Mouse (Mus musculus) embryonic facial prominence, embryonic 12.5 days (tissue): ENCODE measurements around the gene Dcpp1. TPM values are rescaled to one million over a fixed set of nuclear protein-coding genes. Genes with fewer than 3 reads are reported as not detected.
"Not testable (repeated sequence)": the region's sequence is repeated elsewhere in the genome, so short reads cannot be mapped to it uniquely, and the experiment has no call there.

Source experiments
- ATAC-seq: fragments of 200-750 bp; cut with Nextera tagmentation; 2 replicates; pipeline ENCODE4 v1.8.0; 2017; ENCODE audit not compliant: insufficient number of reproducible peaks, insufficient read depth, low FRiP score, low TSS enrichment
- H3K27ac ChIP-seq: fragments of 300-500 bp; sonication (generic); 2 replicates; pipeline ENCODE4 v1.5.1; 2016; ENCODE audit warnings: mild to moderate bottlenecking
- H3K27me3 ChIP-seq: fragments of 300-500 bp; sonication (generic); 2 replicates; pipeline ENCODE4 v1.6.1; 2016; ENCODE audit warnings: mild to moderate bottlenecking, moderate library complexity
- H3K36me3 ChIP-seq: fragments of 300-500 bp; sonication (generic); 2 replicates; pipeline ENCODE4 v1.6.1; 2016; ENCODE audit warnings: mild to moderate bottlenecking
- H3K4me1 ChIP-seq: fragments of 300-500 bp; sonication (generic); 2 replicates; pipeline ENCODE4 v1.6.1; 2016
- H3K4me2 ChIP-seq: fragments of 300-500 bp; sonication (generic); replicated peaks from 2 replicates; pipeline ENCODE4 v1.6.1; 2016; ENCODE audit warnings: mild to moderate bottlenecking, moderate library complexity
- H3K4me3 ChIP-seq: fragments of 300-500 bp; sonication (generic); 2 replicates; pipeline ENCODE4 v1.5.1; 2016; ENCODE audit warnings: mild to moderate bottlenecking
- H3K9ac ChIP-seq: fragments of 300-500 bp; sonication (generic); 2 replicates; pipeline ENCODE4 v1.6.1; 2016; ENCODE audit warnings: mild to moderate bottlenecking, moderate library complexity
- H3K9me3 ChIP-seq: fragments of 300-500 bp; sonication (generic); 2 replicates; pipeline ENCODE4 v1.6.1; 2016; ENCODE audit warnings: mild to moderate bottlenecking, moderate library complexity
- WGBS: fragments of 180-500 bp; shearing (Covaris S2); methylation state at CpG from one replicate; pipeline ENCODE4 v1.1.7; 2016; 5-methylcytosine and 5-hydroxymethylcytosine counted together
- polyA plus RNA-seq: library from polyadenylated mRNA; unstranded; fragments of >200 nt; fragmentation: Nextera tagmentation; extraction: Ambion mirVana; gene quantifications from 2 replicates; pipeline ENCODE4 v1.2.1, GENCODE M21; 2016

Dcpp1 gene
- polyA plus RNA-seq, 1 experiment from 2014 or later = not detected

DNA sequence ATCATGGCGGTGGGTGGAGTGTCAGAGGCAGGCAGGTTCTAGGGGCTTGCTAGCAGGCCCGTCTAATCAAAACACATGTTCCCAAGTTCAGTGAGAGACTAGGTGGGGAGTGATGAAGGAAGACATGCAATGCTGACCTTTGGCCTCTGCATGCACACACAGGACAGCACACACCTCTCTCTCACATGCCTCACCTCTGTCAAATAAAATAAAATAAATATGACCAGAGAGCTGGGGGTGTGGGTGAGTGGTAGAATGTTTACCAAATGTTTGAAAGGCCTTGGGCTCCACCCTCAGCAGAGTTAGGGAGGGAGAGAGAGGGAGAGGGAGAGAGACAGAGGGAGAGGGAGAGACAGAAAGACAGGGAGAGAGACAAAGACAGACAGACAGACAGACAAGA lies 22.8 kb upstream of the Dcpp1 start:
- H3K9ac ChIP-seq = no peak overlapping the region
- H3K4me3 ChIP-seq = no peak overlapping the region
- no peaks in the 10 kb centered on the region for H3K36me3 ChIP-seq
- H3K9me3 ChIP-seq = no peaks in the 10 kb centered on the region
- no peaks in the 10 kb centered on the region for H3K4me1 ChIP-seq
- no peak for ATAC-seq
- H3K27ac ChIP-seq = no peak overlapping the region
- 73% methylated on average over 2 of the region's 2 CpGs for WGBS
- H3K27me3 ChIP-seq = no peaks in the 10 kb centered on the region
- H3K4me2 ChIP-seq = no peak overlapping the region

DNA sequence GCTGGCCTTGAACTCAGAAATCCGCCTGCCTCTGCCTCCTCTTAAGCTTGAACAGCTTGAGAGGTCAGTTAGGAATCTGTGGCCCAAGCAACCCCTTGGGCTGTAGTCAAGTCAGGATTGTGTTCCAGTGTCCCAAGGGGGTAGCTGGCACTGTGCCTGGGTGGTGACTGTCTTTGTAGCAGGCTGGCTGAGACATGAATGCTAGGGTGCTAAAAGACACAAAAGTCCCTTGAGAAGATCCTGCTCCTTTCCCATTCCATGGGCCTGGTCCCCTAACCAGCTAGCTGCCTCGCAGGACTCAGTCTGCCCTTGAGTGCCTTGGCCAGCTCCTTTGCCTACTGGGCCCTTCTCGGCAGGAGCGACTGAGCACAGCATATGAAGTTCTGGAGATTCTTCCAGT lies 17.8 kb upstream of the Dcpp1 start:
- no peaks in the 10 kb centered on the region for H3K36me3 ChIP-seq
- H3K4me1 ChIP-seq = no peaks in the 10 kb centered on the region
- H3K27me3 ChIP-seq = no peaks in the 10 kb centered on the region
- H3K27ac ChIP-seq = no peak overlapping the region
- no peaks in the 10 kb centered on the region for H3K9me3 ChIP-seq
- no peak overlapping the region for H3K4me2 ChIP-seq
- WGBS = 82% methylated on average over 4 of the region's 4 CpGs
- no peak for ATAC-seq
- no peak overlapping the region for H3K4me3 ChIP-seq
- no peak overlapping the region for H3K9ac ChIP-seq

DNA sequence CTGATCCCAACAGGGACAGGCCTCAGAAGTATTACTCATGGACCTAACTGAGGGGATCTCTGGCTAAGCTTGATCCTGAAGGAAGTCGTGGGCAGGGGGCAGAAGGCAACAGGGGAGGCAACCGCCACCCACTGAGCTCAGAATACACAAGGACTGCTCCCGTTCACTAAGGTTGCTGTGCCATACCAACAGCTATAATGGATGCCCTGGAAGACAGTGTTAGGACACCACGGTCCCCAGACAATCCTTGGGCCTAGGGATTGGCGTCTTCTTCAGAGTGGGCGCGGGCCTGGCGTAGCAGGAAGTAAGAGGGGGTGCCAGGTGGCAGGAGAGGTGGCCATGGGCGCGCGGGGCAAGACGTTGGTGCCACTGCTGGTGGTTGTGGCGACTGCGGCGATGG lies 12.9 kb upstream of the Dcpp1 start, which contains the start of gene Prss21:
Gene Prss21 (plus strand): TSS at position 301 of the 400 bp plus-strand sequence.
- no peaks in the 10 kb centered on the region for H3K9me3 ChIP-seq
- H3K27ac ChIP-seq = no peak within 1 kb of the TSS
- H3K36me3 ChIP-seq = no peaks in the 10 kb centered on the region
- H3K4me2 ChIP-seq = no peak within 1 kb of the TSS
- 88% methylated on average over 15 of the region's 15 CpGs for WGBS
- H3K9ac ChIP-seq = no peak within 1 kb of the TSS
- H3K4me1 ChIP-seq = no peaks in the 10 kb centered on the region
- H3K4me3 ChIP-seq = no peak within 1 kb of the TSS
- H3K27me3 ChIP-seq = no peaks in the 10 kb centered on the region
- ATAC-seq = no peak

DNA sequence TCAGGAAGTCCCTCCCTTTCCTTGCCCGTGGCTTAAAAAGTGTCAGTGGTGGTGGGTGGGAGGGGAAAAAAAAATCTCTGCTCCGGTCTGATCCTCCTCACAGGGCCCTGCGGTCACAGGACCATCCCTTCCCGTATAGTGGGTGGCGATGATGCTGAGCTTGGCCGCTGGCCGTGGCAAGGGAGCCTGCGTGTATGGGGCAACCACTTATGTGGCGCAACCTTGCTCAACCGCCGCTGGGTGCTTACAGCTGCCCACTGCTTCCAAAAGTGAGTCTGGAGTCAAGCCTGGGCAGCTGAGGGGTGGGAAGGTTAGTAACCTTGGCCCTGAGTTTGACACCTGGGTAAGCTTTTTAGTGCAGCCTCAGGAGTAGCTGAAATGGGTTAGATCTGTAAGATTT lies 12.2 kb upstream of the Dcpp1 start:
- Histone ChIP-seq H3K9me3 (no peaks in the 10 kb centered on the region), H3K36me3 (no peaks in the 10 kb centered on the region), H3K4me3 (no peak overlapping the region), H3K9ac (no peak overlapping the region), H3K4me2 (no peak overlapping the region), H3K27me3 (no peaks in the 10 kb centered on the region), H3K4me1 (no peaks in the 10 kb centered on the region), H3K27ac (no peak overlapping the region)
- WGBS = 91% methylated on average over 11 of the region's 11 CpGs
- no peak for ATAC-seq

DNA sequence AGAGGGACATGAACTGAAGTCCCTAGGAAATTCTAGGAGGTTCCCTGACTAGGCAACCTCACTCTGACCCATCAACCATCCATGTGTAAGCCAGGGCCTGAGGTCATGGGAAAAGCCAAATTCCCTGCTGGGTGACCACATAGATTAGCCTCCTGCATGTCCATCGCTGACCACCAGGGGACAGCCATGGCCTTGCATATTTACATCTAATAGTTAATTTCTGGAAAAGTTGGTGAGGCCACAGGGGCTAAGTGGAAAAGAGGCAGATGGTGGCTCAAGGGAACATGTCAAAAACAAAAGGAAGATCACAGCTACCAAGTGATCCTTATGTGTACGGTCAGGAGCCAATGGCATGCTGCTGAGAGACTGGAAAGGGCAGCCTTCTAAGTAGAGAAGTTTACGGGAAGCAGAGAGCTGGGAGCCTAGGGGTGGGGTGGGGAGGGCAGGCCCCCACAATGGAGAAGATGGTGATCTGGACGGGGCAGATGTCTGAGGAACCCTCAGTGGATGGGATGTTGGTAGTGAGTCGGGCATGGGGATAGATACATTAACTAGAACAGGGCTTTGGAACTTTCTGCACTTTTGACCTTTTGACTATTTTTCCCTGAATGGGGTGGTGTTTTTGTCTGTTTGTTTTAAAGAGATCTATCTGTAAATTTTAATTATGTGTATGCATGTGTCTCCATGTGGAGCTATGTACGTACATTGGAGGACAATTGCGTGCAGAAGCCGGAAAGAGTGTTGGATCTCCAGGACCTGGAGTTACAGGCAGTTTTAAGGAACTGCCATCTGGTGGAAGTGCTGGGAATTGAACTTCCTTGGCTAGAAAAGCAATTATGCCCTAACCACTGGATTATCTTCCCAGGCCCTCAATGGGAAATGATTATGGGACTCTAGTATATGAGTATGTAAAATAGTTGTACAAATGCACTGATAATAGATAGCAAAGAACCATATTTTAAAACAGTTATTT lies 6.5 kb upstream of the Dcpp1 start:
- ATAC-seq = no peak
- WGBS = 49% methylated on average over 8 of the region's 8 CpGs

DNA sequence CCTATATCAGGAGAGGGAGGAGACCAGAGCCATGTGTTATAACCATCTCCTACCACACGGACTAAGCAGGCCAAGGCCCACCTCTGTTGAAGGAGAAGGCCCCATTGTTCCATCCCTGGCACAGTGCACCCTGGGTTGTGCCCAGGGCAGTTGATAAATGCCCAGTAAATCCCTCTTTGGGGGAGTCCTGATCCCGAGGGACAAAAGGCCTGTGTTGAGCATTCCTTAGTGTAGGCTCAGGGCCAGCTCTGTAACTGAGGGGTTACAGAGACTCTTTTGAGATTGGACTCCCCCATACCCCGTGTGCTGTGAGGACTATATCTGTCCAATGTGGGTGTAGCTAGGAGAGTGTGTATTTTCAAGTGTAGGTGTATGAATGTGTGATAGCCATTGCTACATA lies 3.9 kb upstream of the Dcpp1 start:
- H3K27me3 ChIP-seq = no peaks in the 10 kb centered on the region
- no peak overlapping the region for H3K9ac ChIP-seq
- H3K4me1 ChIP-seq = no peaks in the 10 kb centered on the region
- no peak overlapping the region for H3K27ac ChIP-seq
- no peaks in the 10 kb centered on the region for H3K36me3 ChIP-seq
- H3K4me2 ChIP-seq = no peak overlapping the region
- no peak overlapping the region for H3K4me3 ChIP-seq
- ATAC-seq = no peak
- no peaks in the 10 kb centered on the region for H3K9me3 ChIP-seq
- 44% methylated on average over 3 of the region's 3 CpGs for WGBS

More for the DNA sequence above, 6.5 kb upstream of the Dcpp1 start:
- Histone ChIP-seq H3K36me3 (no peaks in the 10 kb centered on the region), H3K27ac (no peak overlapping the region), H3K27me3 (no peaks in the 10 kb centered on the region), H3K4me3 (no peak overlapping the region), H3K4me1 (no peaks in the 10 kb centered on the region), H3K4me2 (no peak overlapping the region), H3K9me3 (no peaks in the 10 kb centered on the region), H3K9ac (no peak overlapping the region)

DNA sequence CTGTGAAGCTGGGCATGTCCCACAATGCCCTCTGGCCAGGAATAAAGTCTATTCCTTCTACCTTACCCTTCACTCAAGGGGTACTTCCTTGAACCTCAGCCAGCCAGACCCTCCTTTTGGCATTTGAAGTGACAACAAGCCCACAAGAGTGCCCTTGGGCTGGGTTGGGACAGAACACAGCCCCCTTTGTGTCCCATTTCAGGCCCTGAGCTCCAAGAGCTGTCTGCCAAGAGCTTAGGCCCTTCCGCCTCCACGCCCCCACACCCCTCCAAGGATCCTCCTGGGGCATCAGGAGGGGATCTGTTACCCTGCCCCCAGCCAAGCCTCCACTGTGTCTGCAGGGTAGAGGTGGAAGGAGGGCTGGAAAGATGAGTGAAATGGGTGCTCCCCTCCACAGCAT lies 3.5 kb upstream of the Dcpp1 start:
- Histone ChIP-seq H3K4me1 (no peaks in the 10 kb centered on the region), H3K9ac (no peak overlapping the region), H3K27ac (no peak overlapping the region), H3K9me3 (no peaks in the 10 kb centered on the region), H3K4me3 (no peak overlapping the region), H3K27me3 (no peaks in the 10 kb centered on the region), H3K4me2 (no peak overlapping the region), H3K36me3 (no peaks in the 10 kb centered on the region)
- 74% methylated on average over 2 of the region's 2 CpGs for WGBS
- no peak for ATAC-seq

DNA sequence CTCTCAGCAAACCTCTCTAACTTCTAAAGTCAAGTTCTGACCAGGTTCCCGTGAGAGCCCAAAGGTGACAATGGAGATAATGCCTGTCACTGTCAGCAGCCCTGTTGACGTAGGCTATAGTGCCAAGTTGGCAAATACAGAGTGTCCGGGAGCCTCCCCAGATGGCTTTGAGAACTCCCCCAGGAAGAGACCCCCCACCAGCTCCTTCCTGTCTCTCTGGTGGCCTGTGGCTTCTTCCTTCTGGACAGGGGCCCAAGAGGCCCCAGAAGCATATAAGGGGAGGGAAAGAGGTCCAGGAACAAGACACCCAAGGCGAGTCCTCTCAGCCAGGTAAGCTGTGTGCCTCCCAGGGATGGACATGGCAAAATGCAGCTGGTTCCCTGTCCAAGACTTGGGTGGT lies 36.5 kb downstream of the Dcpp1 start, which contains the start of gene Dcpp3:
Gene Dcpp3 (plus strand): TSS at position 301 of the 400 bp plus-strand sequence.
- not testable (repeated sequence) for H3K27me3 ChIP-seq, ATAC-seq, H3K4me3 ChIP-seq, H3K9me3 ChIP-seq, H3K4me1 ChIP-seq, H3K9ac ChIP-seq, H3K4me2 ChIP-seq, H3K36me3 ChIP-seq, H3K27ac ChIP-seq
- 77% methylated on average over 4 of the region's 4 CpGs for WGBS

DNA sequence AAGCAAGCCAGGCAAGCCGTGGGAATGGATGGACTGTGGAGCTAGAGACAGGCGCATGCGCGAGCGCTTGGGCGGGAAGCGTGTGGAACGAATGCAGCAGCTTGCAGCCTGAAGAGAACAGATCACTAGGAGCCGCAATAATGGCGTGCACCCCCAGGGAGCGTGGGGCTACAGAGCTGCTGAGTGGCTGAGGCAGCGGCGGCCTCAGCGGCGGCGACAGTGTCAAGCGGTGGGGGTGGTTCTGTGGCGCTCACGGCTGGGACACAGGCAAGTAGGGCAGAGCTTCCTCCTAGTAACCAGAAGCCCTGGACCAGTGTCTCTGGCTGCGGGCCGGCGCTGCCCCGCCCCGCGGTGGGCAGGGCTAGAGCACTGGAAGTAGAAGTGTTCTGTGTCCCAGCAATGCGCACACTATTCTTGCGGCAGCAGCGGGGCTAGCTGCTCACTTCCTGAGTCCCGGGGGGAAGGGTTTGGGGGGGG lies 43.9 kb downstream of the Dcpp1 start:
- 1% methylated on average over 29 of the region's 29 CpGs for WGBS
- Histone ChIP-seq H3K4me3 (peak overlapping the region; percentile 50), H3K4me1 (peaks cover 8% of the 10 kb centered on the region; the same call in 1 of the 2 replicates), H3K4me2 (peak overlapping the region; percentile 72), H3K9me3 (no peaks in the 10 kb centered on the region), H3K27ac (peak overlapping the region; percentile 95), H3K27me3 (no peaks in the 10 kb centered on the region), H3K9ac (peak overlapping the region; percentile 65), H3K36me3 (no peaks in the 10 kb centered on the region)
- peak; percentile 98 for ATAC-seq

DNA sequence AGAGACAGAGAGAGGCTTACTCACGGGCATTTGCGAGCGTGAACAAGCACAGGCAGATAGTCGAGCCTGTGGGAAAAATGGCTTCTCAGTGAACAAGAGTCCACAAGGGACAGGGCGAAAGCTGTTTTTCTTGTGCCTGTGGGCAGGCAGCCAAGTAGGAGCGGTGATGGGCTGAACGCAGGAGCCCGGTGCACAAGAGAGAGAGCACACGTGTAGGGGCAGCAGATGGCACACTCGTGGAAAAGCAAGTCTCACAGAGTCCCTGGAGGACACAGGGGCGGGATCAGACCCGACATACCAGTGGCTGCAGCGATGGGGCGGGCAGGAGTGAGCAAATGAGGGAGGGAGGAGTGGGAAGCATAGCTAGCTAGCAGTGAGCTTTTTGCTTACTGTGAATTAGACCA lies 44.4 kb downstream of the Dcpp1 start:
- H3K4me1 ChIP-seq = peaks cover 8% of the 10 kb centered on the region; the same call in 1 of the 2 replicates
- peak overlapping the region; percentile 72 for H3K4me2 ChIP-seq
- WGBS = under 1% methylated on average over 14 of the region's 14 CpGs
- no peaks in the 10 kb centered on the region for H3K9me3 ChIP-seq
- H3K9ac ChIP-seq = peak overlapping the region; percentile 65
- ATAC-seq = peak; percentile 78
- no peaks in the 10 kb centered on the region for H3K27me3 ChIP-seq
- H3K36me3 ChIP-seq = no peaks in the 10 kb centered on the region
- peak overlapping the region; percentile 95 for H3K27ac ChIP-seq
- peak overlapping the region; percentile 50 for H3K4me3 ChIP-seq

DNA sequence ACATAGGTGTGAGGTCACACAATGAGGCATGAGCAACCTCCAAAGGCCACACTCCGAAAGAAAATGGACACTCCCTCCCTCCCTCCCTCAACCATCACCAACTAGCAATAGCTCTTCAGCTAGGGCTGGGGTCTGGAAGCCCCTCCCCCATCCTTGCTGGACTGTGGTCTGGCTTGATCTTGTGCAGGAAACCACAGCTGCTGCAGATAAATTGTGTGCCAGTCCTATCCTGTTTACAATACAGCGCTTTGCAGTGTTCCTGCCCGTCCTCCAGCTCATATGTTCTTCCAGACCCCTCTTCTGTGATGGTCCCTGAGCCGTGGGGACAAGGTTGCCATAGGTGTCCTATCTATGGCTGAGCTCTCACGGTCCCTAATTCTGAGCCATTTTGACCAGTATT lies 50.5 kb downstream of the Dcpp1 start:
- H3K27me3 ChIP-seq = no peaks in the 10 kb centered on the region
- WGBS = 82% methylated on average over 5 of the region's 5 CpGs
- ATAC-seq = no peak

More for the DNA sequence above, 50.5 kb downstream of the Dcpp1 start:
- no peak overlapping the region for H3K4me3 ChIP-seq
- H3K4me1 ChIP-seq = no peaks in the 10 kb centered on the region
- H3K27ac ChIP-seq = no peak overlapping the region
- H3K36me3 ChIP-seq = no peaks in the 10 kb centered on the region
- no peak overlapping the region for H3K9ac ChIP-seq
- no peak overlapping the region for H3K4me2 ChIP-seq
- H3K9me3 ChIP-seq = no peaks in the 10 kb centered on the region
